Mouse (Mus musculus): Measurements from ENCODE around the gene Zap70. TPM values are rescaled to one million over a fixed set of nuclear protein-coding genes. Genes with fewer than 3 reads are reported as not detected.

The Zap70 gene
- total and polyA plus RNA-seq, 3 experiments: 0.23 to 0.25 TPM; not detected in 1

GRCm38 (mm10) chr1:36797481-36797880 lies 35.9 kb downstream of the Zap70 start:
- TF ChIP-seq RCOR1 (conservative IDR thresholded peaks at IDR 0.05; ENCODE audit: low read depth, low read length) (no peak), MAZ (IDR thresholded peaks at IDR 0.05; ENCODE audit: low read depth, low read length) (no peak), ELF1 (IDR thresholded peaks at IDR 0.05; ENCODE audit: low read depth, low read length) (no peak), KAT2A (IDR thresholded peaks at IDR 0.05; ENCODE audit: insufficient replicate concordance, low read length) (no peak), USF2 (conservative IDR thresholded peaks at IDR 0.05; ENCODE audit: low read depth, low read length) (no peak)
- H3K9ac ChIP-seq (ENCODE audit: insufficient read depth, low read depth): no peak overlapping the region
- H3K4me3 ChIP-seq (replicated peaks in 1 of 3; ENCODE audit: low read depth in 2 of 3, low read length in 2 of 3, poor library complexity in 1 of 3): no peak overlapping the region
- H3K4me2 ChIP-seq (ENCODE audit: insufficient read depth, low read depth, poor library complexity, severe bottlenecking): no peak overlapping the region
- no peak overlapping the region for H3K27ac ChIP-seq (ENCODE audit: insufficient read depth, low read depth)
- no peaks in the 10 kb centered on the region for H3K27me3 ChIP-seq (replicated peaks)
- peaks cover 75 to 94% of the 10 kb centered on the region in 2 experiments for H3K36me3 ChIP-seq (replicated peaks in 1 of 2; ENCODE audit: control insufficient read depth in 1 of 2, insufficient read depth in 1 of 2, low read length in 1 of 2)
- dilution Hi-C loops (cut with MboI; ENCODE audit: extremely low pct_ligation_motif_present, extremely low pct_unique_long_range_greater_than_20kb, low sequenced_read_pairs): no loop called here
- no peaks in the 10 kb centered on the region for H3K79me2 ChIP-seq (replicated peaks; ENCODE audit: control insufficient read depth, extremely low read depth, insufficient read depth, poor library complexity, severe bottlenecking)
- H3K9me3 ChIP-seq (replicated peaks; ENCODE audit: low read length): no peaks in the 10 kb centered on the region
- no peak for DNase-seq (ENCODE audit: extremely low read depth)
- no peaks in the 10 kb centered on the region for H3K4me1 ChIP-seq (ENCODE audit: control insufficient read depth in 1 of 2, insufficient read depth in 2 of 2)
- in situ Hi-C loops (cut with MboI; ENCODE audit: low pct_ligation_motif_present, low pct_unique_long_range_greater_than_20kb, low sequenced_read_pairs): loop anchor here (25.0 kb wide), 1 partner anchor 840 kb away; no protein-coding TSS in a partner anchor

DNA sequence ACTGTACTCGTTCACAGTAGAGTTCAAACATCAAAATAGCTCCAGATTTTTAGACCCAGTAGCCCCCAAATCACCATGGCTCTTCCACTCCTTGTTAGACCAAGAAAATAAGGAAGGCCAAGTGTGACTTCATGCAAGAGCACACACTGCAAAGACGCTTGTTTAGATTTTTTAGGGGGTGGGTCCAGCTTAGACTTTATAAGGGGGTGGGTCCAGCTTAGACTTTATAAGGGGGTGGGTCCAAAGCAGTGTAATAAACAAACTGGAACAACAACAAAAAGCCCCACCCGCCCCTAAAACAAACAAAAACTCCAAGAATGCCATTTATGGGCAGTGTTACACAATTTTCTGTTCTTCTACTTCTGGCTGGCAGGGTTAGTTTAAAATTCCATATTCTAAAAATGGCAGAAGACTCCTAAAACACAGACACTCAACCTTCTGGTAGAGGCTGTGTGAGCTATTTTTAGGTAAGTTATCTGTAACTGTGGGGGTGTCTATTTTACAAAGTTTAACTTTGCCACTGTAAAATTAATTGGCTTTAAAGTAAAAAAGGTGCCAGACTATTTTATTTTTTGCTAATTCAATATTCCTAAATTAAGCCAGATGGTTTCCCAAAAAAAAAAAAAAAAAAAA lies 38.9 kb downstream of the Zap70 start:
- H3K9me3 ChIP-seq (replicated peaks; ENCODE audit: low read length): no peaks in the 10 kb centered on the region
- TF ChIP-seq SIN3A (IDR thresholded peaks at IDR 0.05; ENCODE audit: low read length) (no peak), E2F4 (IDR thresholded peaks at IDR 0.05; ENCODE audit: insufficient replicate concordance, low read depth, low read length) (no peak), NRF1 (IDR thresholded peaks at IDR 0.05; ENCODE audit: low read depth, low read length) (no peak), KAT2A (IDR thresholded peaks at IDR 0.05; ENCODE audit: insufficient replicate concordance, low read length) (no peak), CHD2 (IDR thresholded peaks at IDR 0.05; ENCODE audit: low read length) (no peak), CTCF (conservative IDR thresholded peaks at IDR 0.05 in 1 of 2, IDR thresholded peaks at IDR 0.05 in 1 of 2; ENCODE audit: low read depth in 2 of 2, low read length in 2 of 2) (no peak), ZMIZ1 (IDR thresholded peaks at IDR 0.05; ENCODE audit: low read depth, low read length) (no peak), USF1 (IDR thresholded peaks at IDR 0.05; ENCODE audit: low read depth, low read length) (no peak), TCF12 (IDR thresholded peaks at IDR 0.05; ENCODE audit: low read depth, low read length) (no peak), MAZ (IDR thresholded peaks at IDR 0.05; ENCODE audit: low read depth, low read length) (no peak), PAX5 (IDR thresholded peaks at IDR 0.05; ENCODE audit: low read length) (no peak), POLR2AphosphoS2 (IDR thresholded peaks at IDR 0.05; ENCODE audit: low read depth, low read length) (no peak), MXI1 (IDR thresholded peaks at IDR 0.05; ENCODE audit: low read depth, low read length) (no peak), GABPA (IDR thresholded peaks at IDR 0.05; ENCODE audit: insufficient replicate concordance, low read depth, low read length) (no peak), MYC (IDR thresholded peaks at IDR 0.05; ENCODE audit: low read depth, low read length) (no peak), MAX (IDR thresholded peaks at IDR 0.05; ENCODE audit: low read length) (no peak)
- no peaks in the 10 kb centered on the region for H3K79me2 ChIP-seq (replicated peaks; ENCODE audit: control insufficient read depth, extremely low read depth, insufficient read depth, poor library complexity, severe bottlenecking)
- dilution Hi-C loops (cut with MboI; ENCODE audit: extremely low pct_ligation_motif_present, extremely low pct_unique_long_range_greater_than_20kb, low sequenced_read_pairs): no loop called here
- no peak overlapping the region for H3K27ac ChIP-seq (ENCODE audit: insufficient read depth, low read depth)
- in situ Hi-C loops (cut with MboI; ENCODE audit: low pct_ligation_motif_present, low pct_unique_long_range_greater_than_20kb, low sequenced_read_pairs): no loop called here
- no peak overlapping the region for H3K4me2 ChIP-seq (ENCODE audit: insufficient read depth, low read depth, poor library complexity, severe bottlenecking)
- peaks cover 59 to 89% of the 10 kb centered on the region in 2 experiments for H3K36me3 ChIP-seq (replicated peaks in 1 of 2; ENCODE audit: control insufficient read depth in 1 of 2, insufficient read depth in 1 of 2, low read length in 1 of 2)
- no peak overlapping the region for H3K9ac ChIP-seq (ENCODE audit: insufficient read depth, low read depth)
- no peaks in the 10 kb centered on the region for H3K4me1 ChIP-seq (ENCODE audit: control insufficient read depth in 1 of 2, insufficient read depth in 2 of 2)
- H3K27me3 ChIP-seq (replicated peaks): no peaks in the 10 kb centered on the region
- H3K4me3 ChIP-seq (replicated peaks in 1 of 3; ENCODE audit: low read depth in 2 of 3, low read length in 2 of 3, poor library complexity in 1 of 3): no peak overlapping the region
- no peak for DNase-seq (ENCODE audit: extremely low read depth)
